Mouse (Mus musculus) cerebellum, adult 2 months (tissue): Measurements from ENCODE around the gene Cox16.

Source experiments
- CTCF ChIP-seq: fragments of 200-500 bp; IDR thresholded peaks from 2 replicates; pipeline ENCODE4 v1.5.1; 2011; ENCODE audit warnings: low read depth, mild to moderate bottlenecking, control low read depth, low read length, moderate library complexity, borderline replicate concordance; ENCODE audit not compliant: insufficient read depth
- POLR2A ChIP-seq: fragments of 200-500 bp; IDR thresholded peaks from 2 replicates; pipeline ENCODE4 v1.6.1; 2011; ENCODE audit warnings: low read length, control low read depth, borderline replicate concordance; ENCODE audit not compliant: insufficient read depth

GRCm38 (mm10) chr12:81484727-81485191, at the start of gene Cox16:
- peak; percentile 70; the same call in 1 of the 2 replicates for TF ChIP-seq POLR2A
- TF ChIP-seq CTCF, result no peak
